Mouse (Mus musculus): ENCODE measurements around the gene Srl.

GRCm38 (mm10) chr16:4570737-4571136, 29.1 kb upstream of the Srl start:
- no peak for TF ChIP-seq CTCF (conservative IDR thresholded peaks at IDR 0.05; ENCODE audit: insufficient read depth, insufficient read length, low read depth, low read length)
- no peak for TF ChIP-seq POLR2A (IDR thresholded peaks at IDR 0.05; ENCODE audit: low read depth, low read length)
